Mouse (Mus musculus) mesoderm, embryonic 11.5 days (tissue): Measurements from ENCODE around the gene Acsf2.

Experiments
- DNase-seq: peaks from one replicate; pipeline ENCODE4 v3.0.0-alpha.2; 2012; ENCODE audit warnings: low read depth, low spot score

Acsf2 gene

GRCm38 (mm10) chr11:94598437-94599120, 3.1 kb downstream of the Acsf2 start:
- no peak for DNase-seq

DNA sequence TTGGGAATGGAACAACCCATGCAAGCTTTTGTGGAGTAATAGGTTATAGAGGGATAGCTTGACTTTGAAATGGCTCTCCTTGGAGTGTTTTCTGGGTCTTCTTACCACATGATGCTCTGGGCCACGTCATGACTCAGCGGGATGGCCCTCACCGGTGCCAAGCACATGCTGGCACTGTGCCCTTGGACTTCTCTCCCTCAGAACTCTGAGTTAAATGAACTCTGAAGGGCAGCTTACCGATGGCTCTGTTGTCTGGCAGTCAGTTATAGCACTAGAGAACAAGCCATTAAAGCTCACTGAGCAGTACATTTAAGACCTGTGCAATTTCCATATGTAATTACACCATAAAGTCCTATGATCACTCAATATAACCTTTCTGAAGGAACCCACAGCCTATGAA, 4.4 kb downstream of the Acsf2 start:
- no peak for DNase-seq

- DNase-seq: no peak
Observed at GRCm38 (mm10) chr11:94596311-94596852, 5.3 kb downstream of the Acsf2 start.

- no peak for DNase-seq
Observed at GRCm38 (mm10) chr11:94587511-94587910, 14.2 kb downstream of the Acsf2 start.

GRCm38 (mm10) chr11:94585091-94585490, 16.6 kb downstream of the Acsf2 start:
- no peak for DNase-seq

DNA sequence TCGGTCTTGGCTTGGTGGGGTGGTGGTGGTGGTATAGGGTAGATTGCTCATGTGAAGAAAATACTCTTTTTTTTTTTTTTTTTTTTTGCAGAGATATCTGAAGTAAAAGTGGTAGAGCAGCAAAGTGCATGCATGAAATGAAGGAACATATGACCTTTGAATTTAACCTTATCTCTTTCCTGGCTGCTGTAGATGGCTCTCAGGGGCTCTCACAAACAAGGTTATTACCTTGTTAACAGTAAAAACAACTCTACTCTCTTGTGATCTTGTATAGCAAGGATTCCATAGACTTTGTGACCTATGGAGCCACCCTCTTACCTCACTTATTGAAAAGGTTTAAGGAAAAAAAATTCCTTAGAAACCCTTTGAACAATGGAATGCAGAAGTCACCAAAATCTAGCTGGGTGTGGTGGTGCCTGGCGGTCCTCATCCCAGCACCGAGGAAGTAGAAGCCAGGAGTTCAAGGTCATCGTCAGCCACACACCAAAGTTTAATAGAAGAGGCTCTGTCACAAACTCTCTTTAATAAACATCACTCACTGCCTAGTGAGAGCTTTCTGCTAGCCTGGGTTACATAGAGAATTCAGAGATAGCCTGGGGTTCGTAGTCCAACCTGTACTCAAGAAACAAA, 21.4 kb downstream of the Acsf2 start:
- DNase-seq: no peak

- DNase-seq: no peak
Observed at GRCm38 (mm10) chr11:94576361-94576760, 25.3 kb downstream of the Acsf2 start.

- DNase-seq: no peak
Observed at GRCm38 (mm10) chr11:94575036-94575435, 26.6 kb downstream of the Acsf2 start.

DNA sequence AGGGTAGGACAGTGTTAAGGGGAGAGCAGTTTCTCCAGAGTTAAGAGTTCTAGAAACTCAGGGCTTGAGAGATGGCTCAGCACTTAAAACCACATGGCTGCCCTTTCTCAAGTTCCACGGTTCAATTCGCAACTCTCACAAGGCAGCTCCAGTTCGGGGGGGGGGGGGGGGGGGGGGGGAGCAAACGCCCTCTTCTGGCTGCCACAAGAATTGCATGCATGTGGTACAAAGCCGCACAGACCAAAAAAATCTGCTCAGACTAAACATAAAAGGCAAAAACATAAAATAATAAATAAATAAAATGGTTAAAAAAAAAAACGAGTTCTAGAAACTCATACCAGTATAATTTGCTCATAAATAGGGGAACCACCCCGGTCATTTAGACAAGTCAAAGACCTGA, 27.1 kb downstream of the Acsf2 start:
- DNase-seq: no peak

DNA sequence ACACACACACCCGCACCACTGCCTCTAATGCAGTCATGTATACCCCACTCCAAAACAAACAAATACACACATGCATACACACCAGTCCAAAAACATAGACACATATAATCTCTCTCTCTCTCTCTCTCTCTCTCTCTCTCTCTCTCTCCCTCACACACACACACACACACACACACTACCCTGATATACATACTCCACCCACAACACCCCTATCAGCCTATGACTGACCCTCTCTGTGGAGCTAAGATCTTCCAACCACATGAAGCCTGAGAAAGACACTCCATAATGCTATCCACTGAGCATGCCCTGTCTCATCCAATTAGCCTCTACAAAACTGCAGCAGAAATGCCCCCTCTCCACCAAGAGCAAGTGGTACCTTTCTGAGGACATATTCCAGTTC, 29.8 kb downstream of the Acsf2 start:
- DNase-seq: no peak

DNA sequence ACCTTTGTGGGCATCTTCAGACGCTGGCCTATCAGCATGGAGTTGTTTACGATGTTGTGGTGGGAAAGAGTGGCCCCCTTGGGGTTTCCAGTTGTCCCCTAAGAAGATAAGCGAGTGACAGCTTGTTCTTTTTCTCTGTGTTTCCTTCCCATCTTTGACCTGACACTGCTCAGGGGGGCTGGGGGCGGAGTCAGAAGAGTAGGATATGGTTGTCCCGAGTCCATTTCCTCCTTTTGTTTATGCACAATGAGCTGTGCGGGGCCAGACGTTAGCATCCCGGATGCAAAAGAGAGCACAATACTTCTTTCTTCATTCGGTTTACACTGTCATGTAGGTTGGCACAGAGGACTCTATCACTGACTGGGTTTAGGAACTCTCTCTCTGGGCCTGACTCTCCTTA, 31.1 kb downstream of the Acsf2 start:
- DNase-seq: no peak

DNA sequence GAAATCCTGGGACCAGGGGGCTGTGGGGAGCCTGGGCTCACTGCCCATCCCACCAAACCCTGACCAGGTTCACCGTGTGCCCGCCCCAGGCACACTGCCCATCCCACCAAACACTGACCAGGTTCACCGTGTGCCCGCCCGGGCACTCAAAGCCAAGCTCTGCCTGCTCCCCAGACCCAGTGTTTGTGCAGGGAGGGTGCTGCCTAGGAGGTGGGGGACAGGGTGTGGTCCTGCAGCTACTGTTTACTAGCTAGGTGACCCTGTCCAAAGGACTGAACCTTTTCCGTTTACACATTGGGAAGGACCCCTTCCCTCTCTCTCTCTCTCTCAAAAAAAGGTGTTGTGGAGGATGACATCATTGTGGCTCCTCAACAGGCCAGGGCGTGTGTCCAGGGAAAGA, 34.3 kb downstream of the Acsf2 start:
- DNase-seq: no peak

GRCm38 (mm10) chr11:94566534-94566933, 35.1 kb downstream of the Acsf2 start:
- no peak for DNase-seq

GRCm38 (mm10) chr11:94565151-94565479, 36.6 kb downstream of the Acsf2 start:
- no peak for DNase-seq

DNA sequence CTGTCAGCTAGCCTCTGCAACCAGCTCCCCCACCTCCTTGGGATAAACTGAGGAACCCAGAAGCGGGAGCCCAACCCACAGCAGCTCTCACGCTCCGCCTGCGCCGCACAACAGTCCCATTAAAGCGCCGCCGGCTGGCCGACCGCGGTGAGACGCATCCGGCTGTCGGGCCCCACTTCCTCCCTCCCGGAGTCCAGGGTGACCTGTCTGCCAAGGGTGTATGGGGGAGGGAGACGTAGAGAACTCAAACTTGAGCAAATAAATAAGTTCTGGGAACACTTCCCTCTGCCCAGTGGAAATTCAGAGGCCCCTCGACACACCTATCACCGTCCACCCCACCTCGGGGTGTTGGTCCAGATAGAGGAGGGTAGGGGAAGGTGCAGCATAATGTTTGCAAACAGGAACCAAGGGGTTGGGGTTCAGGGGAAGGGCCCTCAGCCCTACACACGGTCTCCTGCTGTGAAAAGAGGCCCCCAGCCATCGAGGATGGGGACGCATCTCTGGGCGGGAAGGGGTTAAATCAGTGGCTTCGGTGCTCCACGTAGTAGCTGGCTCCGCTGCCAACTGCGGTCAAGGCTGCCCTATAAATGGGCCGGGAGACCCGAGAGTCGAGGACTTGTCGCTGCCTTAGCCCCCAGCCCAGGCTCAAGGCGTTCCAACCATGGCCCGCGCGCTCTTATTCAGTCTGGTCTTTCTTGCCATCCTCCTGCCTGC, 37.1 kb downstream of the Acsf2 start, which contains the start of gene Chad:
Gene Chad (plus strand): TSS at position 611 of the 714 bp plus-strand sequence.
- DNase-seq: peak; percentile 44

- DNase-seq: no peak
Observed at GRCm38 (mm10) chr11:94563821-94564220, 37.9 kb downstream of the Acsf2 start.

GRCm38 (mm10) chr11:94563383-94563782, 38.3 kb downstream of the Acsf2 start:
- DNase-seq: no peak

- no peak for DNase-seq
Observed at GRCm38 (mm10) chr11:94558226-94558625, 43.4 kb downstream of the Acsf2 start.

GRCm38 (mm10) chr11:94550442-94550744, 51.3 kb downstream of the Acsf2 start:
- DNase-seq: no peak

DNA sequence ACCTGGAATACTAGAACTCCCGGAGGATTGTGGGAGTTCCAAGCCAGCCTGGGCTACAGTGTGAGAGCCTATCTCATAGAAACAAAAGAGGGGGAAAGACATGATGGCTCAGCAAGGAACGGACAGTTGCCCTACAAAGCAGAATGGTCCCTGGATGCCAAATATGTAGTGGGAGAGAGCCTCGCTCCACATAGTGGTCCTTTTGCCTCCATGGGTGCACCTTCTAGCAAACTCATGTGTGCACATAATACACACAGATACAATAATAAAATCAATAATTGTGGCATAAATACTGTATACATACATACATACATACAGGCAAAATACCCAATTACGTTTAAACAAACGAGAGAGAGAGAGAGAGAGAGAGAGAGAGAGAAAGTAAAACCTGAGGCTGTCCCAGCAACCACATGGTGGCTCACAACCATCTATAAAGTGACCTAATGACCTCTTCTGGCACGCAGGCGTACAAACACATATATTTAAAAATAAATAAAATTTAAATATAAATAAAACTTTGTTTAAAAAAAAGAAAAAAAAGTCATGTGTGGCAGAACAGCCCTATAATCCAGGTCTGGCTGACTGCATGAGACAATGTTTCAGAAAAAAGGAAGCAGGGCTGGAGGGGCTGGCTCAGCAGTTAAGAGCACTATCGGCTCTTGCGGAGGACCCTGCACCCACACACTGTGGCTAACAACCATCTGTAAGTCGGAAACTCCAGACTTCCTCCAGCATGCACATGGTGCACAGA, 51.8 kb downstream of the Acsf2 start:
- no peak for DNase-seq

DNA sequence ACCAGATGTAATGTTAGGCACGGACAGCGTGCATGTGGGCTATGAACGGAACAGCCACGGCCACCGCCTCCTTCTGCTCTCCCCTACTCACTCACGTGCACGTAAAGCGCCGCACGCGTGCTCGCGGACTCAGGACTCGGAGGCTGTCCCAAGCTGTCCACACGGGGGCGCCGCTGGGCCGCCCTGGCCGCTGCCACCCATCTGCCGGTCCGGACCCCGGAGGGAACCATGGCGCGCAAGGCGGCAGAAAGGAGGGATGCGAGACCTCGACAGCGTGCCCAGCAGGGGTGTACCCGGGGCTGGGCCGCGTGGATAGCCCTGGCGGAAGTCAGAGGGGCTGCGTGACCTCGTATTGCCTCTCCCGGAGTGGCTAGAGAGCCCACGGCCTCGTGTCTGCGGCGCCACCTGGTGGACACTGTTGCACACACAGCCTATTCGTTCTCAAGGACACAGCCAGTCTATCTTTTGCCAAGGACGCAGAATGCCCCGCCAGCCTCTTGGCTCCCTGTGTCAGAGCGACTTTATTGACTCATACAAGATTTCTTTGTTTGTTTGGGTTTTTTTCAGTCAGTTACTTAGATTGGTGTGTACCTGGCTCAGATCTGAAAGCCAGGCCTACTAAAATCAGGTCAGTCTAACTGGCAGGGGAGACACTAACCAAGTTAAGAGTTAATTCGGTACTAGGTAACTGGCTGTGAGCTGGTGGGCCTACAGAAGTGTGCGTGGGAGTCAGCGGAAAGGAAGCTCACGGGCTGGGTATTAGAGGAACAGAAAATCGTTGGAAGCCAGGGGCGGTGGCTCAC, 52.6 kb downstream of the Acsf2 start, which contains the start of gene Rsad1:
Gene Rsad1 (minus strand): TSS at position 368 of the 803 bp plus-strand sequence.
- DNase-seq: peak; percentile 94
